Mouse (Mus musculus) ES-E14 (cell line): ENCODE data around the gene Slc9a9. TPM values are rescaled to one million over a fixed set of nuclear protein-coding genes. Genes with fewer than 3 reads are reported as not detected.

Source experiments
- DNase-seq: peaks from one replicate; pipeline ENCODE4 v3.0.0-alpha.2; 2013; ENCODE audit warnings: low read depth, low spot score
- H3K27ac ChIP-seq: 2 replicates; pipeline ENCODE4 v1.5.1; 2012; ENCODE audit warnings: low read depth, mild to moderate bottlenecking, low read length, moderate library complexity, mixed read lengths; ENCODE audit not compliant: poor library complexity, insufficient read depth, severe bottlenecking
- H3K36me3 ChIP-seq: 2 replicates; pipeline ENCODE4 v1.6.1; 2012; ENCODE audit warnings: mild to moderate bottlenecking, low read length, moderate library complexity, mixed read lengths; ENCODE audit not compliant: control insufficient read depth, poor library complexity, insufficient read depth, severe bottlenecking
- H3K4me1 ChIP-seq, 2 experiments: fragments of 150-350 bp in 1 of 2; sonication (generic) in 1 of 2; 2 replicates each; pipeline ENCODE4 v1.6.1; 2012; ENCODE audit warnings: low read length in 2 of 2, mild to moderate bottlenecking in 1 of 2, mixed read lengths in 1 of 2; ENCODE audit not compliant: control insufficient read depth in 2 of 2, insufficient read depth in 2 of 2, poor library complexity in 1 of 2
- H3K4me3 ChIP-seq, 2 experiments: fragments of 150-350 bp in 1 of 2; sonication (generic) in 1 of 2; 2 replicates each; pipeline ENCODE4 v1.5.1; 2012; ENCODE audit warnings: low read length in 2 of 2, low read depth in 1 of 2, mild to moderate bottlenecking in 1 of 2, mixed read lengths in 1 of 2; ENCODE audit not compliant: insufficient read depth in 1 of 2, poor library complexity in 1 of 2, severe bottlenecking in 1 of 2
- H3K9ac ChIP-seq: 2 replicates; pipeline ENCODE4 v1.6.1; 2012; ENCODE audit warnings: low read depth, mild to moderate bottlenecking, low read length, mixed read lengths; ENCODE audit not compliant: poor library complexity, insufficient read depth, severe bottlenecking
- H3K9me3 ChIP-seq: fragments of 150-350 bp; sonication (generic); 2 replicates; pipeline ENCODE4 v1.6.1; 2012; ENCODE audit warnings: low read depth, mild to moderate bottlenecking, low read length; ENCODE audit not compliant: control insufficient read depth, insufficient read depth
- CHD2 ChIP-seq: IDR thresholded peaks from 2 replicates; pipeline ENCODE4 v1.6.1; 2014; ENCODE audit warnings: mild to moderate bottlenecking, low read depth, low read length, inconsistent platforms
- HCFC1 ChIP-seq: IDR thresholded peaks from 2 replicates; pipeline ENCODE4 v1.6.1; 2012; ENCODE audit warnings: low read length, inconsistent platforms, borderline replicate concordance; ENCODE audit not compliant: insufficient read depth
- MAFK ChIP-seq: IDR thresholded peaks from 2 replicates; pipeline ENCODE4 v1.6.1; 2014; ENCODE audit warnings: mild to moderate bottlenecking, low read depth, low read length, inconsistent platforms; ENCODE audit not compliant: insufficient read depth
- ZC3H11A ChIP-seq: IDR thresholded peaks from 2 replicates; pipeline ENCODE4 v1.6.1; 2012; ENCODE audit warnings: low read depth, mild to moderate bottlenecking, inconsistent platforms, low read length, borderline replicate concordance
- ZNF384 ChIP-seq: IDR thresholded peaks from 2 replicates; pipeline ENCODE4 v1.6.1; 2012; ENCODE audit warnings: low read depth, low read length, inconsistent platforms
- in situ Hi-C, 2 experiments: fragments of 600-800 bp; cut with MboI; formaldehyde crosslinking; loops; one replicate each; pipeline ENCODE4 v1.15.1; 2025; ENCODE audit warnings: low sequenced_read_pairs in 2 of 2, inconsistent platforms in 1 of 2; ENCODE audit not compliant: unreplicated experiment in 2 of 2
- total RNA-seq: library from RNA; depleted of rRNA; stranded (reverse); fragments of 300-350 nt; gene quantifications from 2 replicates; pipeline ENCODE4 v1.2.3, GENCODE M21; 2012

Gene Slc9a9
- total RNA-seq, 1 experiment, result 0.13 TPM

- Histone ChIP-seq H3K36me3 (no peaks in the 10 kb centered on the region), H3K4me3 (no peak overlapping the region), H3K4me1 (no peaks in the 10 kb centered on the region), H3K27ac (no peak overlapping the region), H3K9me3 (no peaks in the 10 kb centered on the region), H3K9ac (no peak overlapping the region)
- in situ Hi-C loops, result no loop called here
- TF ChIP-seq ZNF384 (no peak), MAFK (no peak), HCFC1 (no peak)
- DNase-seq, result no peak
Observed at GRCm38 (mm10) chr9:94649991-94650390, 19.7 kb upstream of the Slc9a9 start.

GRCm38 (mm10) chr9:94653198-94653597 lies 16.5 kb upstream of the Slc9a9 start:
- H3K4me3 ChIP-seq, result no peak overlapping the region
- no peaks in the 10 kb centered on the region for H3K4me1 ChIP-seq
- H3K9ac ChIP-seq, result no peak overlapping the region
- H3K27ac ChIP-seq, result no peak overlapping the region
- no peaks in the 10 kb centered on the region for H3K9me3 ChIP-seq
- in situ Hi-C loops, result no loop called here
- DNase-seq, result no peak
- TF ChIP-seq ZNF384 (no peak), CHD2 (no peak), ZC3H11A (no peak), MAFK (no peak), HCFC1 (no peak)
- H3K36me3 ChIP-seq, result no peaks in the 10 kb centered on the region

- in situ Hi-C loops, result no loop called here
- DNase-seq, result no peak
- no peak overlapping the region for H3K27ac ChIP-seq
- no peaks in the 10 kb centered on the region for H3K4me1 ChIP-seq
- H3K9me3 ChIP-seq, result no peaks in the 10 kb centered on the region
- H3K4me3 ChIP-seq, result no peak overlapping the region
- H3K9ac ChIP-seq, result no peak overlapping the region
- TF ChIP-seq ZNF384, result no peak
- no peak for TF ChIP-seq HCFC1
- no peak for TF ChIP-seq MAFK
- no peak for TF ChIP-seq ZC3H11A
- TF ChIP-seq CHD2, result no peak
- no peaks in the 10 kb centered on the region for H3K36me3 ChIP-seq
Observed at GRCm38 (mm10) chr9:94653827-94654226, 15.9 kb upstream of the Slc9a9 start.

GRCm38 (mm10) chr9:94656265-94656664 lies 13.4 kb upstream of the Slc9a9 start:
- no peaks in the 10 kb centered on the region for H3K9me3 ChIP-seq
- H3K4me3 ChIP-seq, result no peak overlapping the region
- 0 out of 2 replicates have a peak overlapping the region, but pooled peaks have one; percentile 17 for H3K9ac ChIP-seq
- no peak for TF ChIP-seq HCFC1
- 0 out of 2 replicates have a peak, but pooled peaks have one; percentile 11 for TF ChIP-seq ZC3H11A
- peaks cover under 1 to 3% of the 10 kb centered on the region in 2 experiments; a peak in 2 of 4 replicates for H3K4me1 ChIP-seq
- no peak overlapping the region for H3K27ac ChIP-seq
- no peak for DNase-seq
- in situ Hi-C loops, result no loop called here
- H3K36me3 ChIP-seq, result no peaks in the 10 kb centered on the region

GRCm38 (mm10) chr9:94659401-94660152 lies 10.1 kb upstream of the Slc9a9 start:
- in situ Hi-C loops, result no loop called here
- no peak for TF ChIP-seq MAFK
- no peak for TF ChIP-seq ZC3H11A
- TF ChIP-seq ZNF384, result no peak
- no peak for TF ChIP-seq HCFC1
- TF ChIP-seq CHD2, result no peak
- DNase-seq, result no peak
- Histone ChIP-seq H3K9ac (no peak overlapping the region), H3K9me3 (no peaks in the 10 kb centered on the region), H3K36me3 (no peaks in the 10 kb centered on the region), H3K27ac (no peak overlapping the region), H3K4me3 (no peak overlapping the region), H3K4me1 (peaks cover 3 to 6% of the 10 kb centered on the region in 2 experiments; a peak in 2 of 4 replicates)
